Mouse (Mus musculus) olfactory bulb, adult 2 months (tissue): Measurements from ENCODE around the gene Med22.

ENCODE experiments used
- CTCF ChIP-seq: fragments of 200-500 bp; IDR thresholded peaks from 2 replicates; pipeline ENCODE4 v1.5.1; 2012; ENCODE audit warnings: low read depth, mild to moderate bottlenecking, low read length, moderate library complexity; ENCODE audit not compliant: insufficient read depth
- POLR2A ChIP-seq: fragments of 200-500 bp; IDR thresholded peaks from 2 replicates; pipeline ENCODE4 v1.6.1; 2012; ENCODE audit warnings: mild to moderate bottlenecking, low read depth, low read length, moderate library complexity; ENCODE audit not compliant: insufficient read depth

GRCm38 (mm10) chr2:26895898-26896297 is 14.6 kb downstream of the Med22 start:
- TF ChIP-seq POLR2A (no peak), CTCF (no peak)
